Mouse (Mus musculus) kidney, postnatal 0 days (tissue): ENCODE measurements around the gene Rai14. TPM values are rescaled to one million over a fixed set of nuclear protein-coding genes. Genes with fewer than 3 reads are reported as not detected.

Experiments
- ATAC-seq: fragments of 200-750 bp; cut with Nextera tagmentation; replicated peaks from 2 replicates; pipeline ENCODE4 v1.8.0; 2017; ENCODE audit warnings: low read depth, moderate number of reproducible peaks, moderate TSS enrichment, moderate library complexity; ENCODE audit not compliant: low FRiP score
- DNase-seq: peaks from one replicate; pipeline ENCODE4 v3.0.0-alpha.2; 2016; ENCODE audit warnings: low spot score
- H3K27ac ChIP-seq: fragments of 300-500 bp; sonication (generic); 2 replicates; pipeline ENCODE4 v1.5.1; 2014; ENCODE audit warnings: mild to moderate bottlenecking
- H3K27me3 ChIP-seq: fragments of 300-500 bp; sonication (generic); 2 replicates; pipeline ENCODE4 v1.6.1; 2014; ENCODE audit warnings: low read length, mixed read lengths; ENCODE audit not compliant: insufficient read depth
- H3K36me3 ChIP-seq: fragments of 300-500 bp; sonication (generic); 2 replicates; pipeline ENCODE4 v1.6.1; 2014; ENCODE audit warnings: low read length, mixed read lengths; ENCODE audit not compliant: insufficient read depth
- H3K4me1 ChIP-seq: fragments of 300-500 bp; sonication (generic); replicated peaks from 2 replicates; pipeline ENCODE4 v1.6.1; 2014; ENCODE audit warnings: antibody characterized with exemption, low read length, mixed read lengths; ENCODE audit not compliant: insufficient read depth
- H3K4me2 ChIP-seq: fragments of 300-500 bp; sonication (generic); 2 replicates; pipeline ENCODE4 v1.6.1; 2014; ENCODE audit warnings: mild to moderate bottlenecking, low read length, moderate library complexity, mixed read lengths
- H3K4me3 ChIP-seq: fragments of 300-500 bp; sonication (generic); replicated peaks from 2 replicates; pipeline ENCODE4 v1.5.1; 2014; ENCODE audit warnings: low read depth, low read length
- H3K9ac ChIP-seq: fragments of 300-500 bp; sonication (generic); 2 replicates; pipeline ENCODE4 v1.6.1; 2014; ENCODE audit warnings: low read depth, low read length
- H3K9me3 ChIP-seq: fragments of 300-500 bp; sonication (generic); replicated peaks from 2 replicates; pipeline ENCODE4 v1.6.1; 2016; ENCODE audit warnings: low read length, inconsistent platforms, mixed read lengths
- CTCF ChIP-seq: IDR thresholded peaks from 2 replicates; pipeline ENCODE4 v1.5.1; 2016; ENCODE audit warnings: antibody characterized with exemption, low read depth, mild to moderate bottlenecking, moderate library complexity
- WGBS: fragments of 180-500 bp; shearing (Covaris S2); extraction: QIAGEN DNeasy Blood & Tissue Kit; methylation state at CpG from one replicate; pipeline ENCODE4 v1.1.7; 2014; 5-methylcytosine and 5-hydroxymethylcytosine counted together
- polyA plus RNA-seq: library from polyadenylated mRNA; unstranded; fragments of >200 nt; fragmentation: Nextera tagmentation; extraction: Ambion mirVana; gene quantifications from 2 replicates; pipeline ENCODE4 v1.2.1, GENCODE M21; 2015

Gene Rai14
- polyA plus RNA-seq, 1 experiment from 2014 or later = 38.5 TPM

DNA sequence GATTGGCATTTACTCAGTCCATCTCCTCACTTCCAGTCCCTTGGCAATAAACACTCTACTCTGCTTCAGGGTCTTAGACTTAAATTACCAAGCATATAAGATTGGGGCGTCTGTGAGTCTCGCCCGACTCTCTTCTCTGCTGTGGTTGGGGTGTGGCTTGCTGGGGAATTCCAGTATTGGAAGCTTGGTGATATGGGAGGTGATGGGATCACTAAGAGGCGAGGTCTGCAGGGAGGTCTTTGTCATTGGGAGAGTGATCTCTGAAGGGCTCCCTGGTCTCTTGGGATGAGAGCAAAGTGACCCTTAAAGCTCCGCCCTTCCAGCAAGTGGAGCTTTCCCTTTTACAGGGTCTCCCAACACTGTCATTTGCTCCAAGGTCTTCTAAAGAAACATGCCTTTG is 23.5 kb downstream of the Rai14 start:
- peaks cover 29% of the 10 kb centered on the region for H3K4me1 ChIP-seq
- no peak for ATAC-seq

GRCm38 (mm10) chr15:10690219-10690618 is 24.2 kb downstream of the Rai14 start:
- H3K4me3 ChIP-seq = no peak overlapping the region
- H3K9ac ChIP-seq = peak overlapping the region; percentile 29; the same call in 1 of the 2 replicates
- peaks cover 15% of the 10 kb centered on the region; the same call in 1 of the 2 replicates for H3K36me3 ChIP-seq
- TF ChIP-seq CTCF = no peak
- peak; percentile 47 for DNase-seq
- peaks cover 35% of the 10 kb centered on the region for H3K4me1 ChIP-seq
- H3K27ac ChIP-seq = peak overlapping the region; percentile 52
- no peaks in the 10 kb centered on the region for H3K27me3 ChIP-seq
- WGBS = 51% methylated on average over 13 of the region's 13 CpGs
- ATAC-seq = no peak; the same call in 1 of the 2 replicates
- no peaks in the 10 kb centered on the region for H3K9me3 ChIP-seq
- H3K4me2 ChIP-seq = peak overlapping the region; percentile 16; the same call in 1 of the 2 replicates

More for the DNA sequence above, 23.5 kb downstream of the Rai14 start:
- H3K9ac ChIP-seq = no peak overlapping the region
- peaks cover 15% of the 10 kb centered on the region; the same call in 1 of the 2 replicates for H3K36me3 ChIP-seq
- TF ChIP-seq CTCF = no peak
- H3K27me3 ChIP-seq = no peaks in the 10 kb centered on the region
- no peaks in the 10 kb centered on the region for H3K9me3 ChIP-seq
- 74% methylated on average over 5 of the region's 5 CpGs for WGBS
- H3K27ac ChIP-seq = no peak overlapping the region
- DNase-seq = no peak
- H3K4me3 ChIP-seq = no peak overlapping the region
- no peak overlapping the region for H3K4me2 ChIP-seq

GRCm38 (mm10) chr15:10689304-10689703 is 25.1 kb downstream of the Rai14 start:
- no peak for TF ChIP-seq CTCF
- WGBS = 85% methylated on average over 11 of the region's 11 CpGs
- no peak overlapping the region for H3K4me2 ChIP-seq
- peaks cover 15% of the 10 kb centered on the region; the same call in 1 of the 2 replicates for H3K36me3 ChIP-seq
- no peak overlapping the region for H3K4me3 ChIP-seq
- H3K9ac ChIP-seq = no peak overlapping the region
- peaks cover 37% of the 10 kb centered on the region for H3K4me1 ChIP-seq
- no peak overlapping the region for H3K27ac ChIP-seq
- DNase-seq (no peak), ATAC-seq (no peak)
- no peaks in the 10 kb centered on the region for H3K9me3 ChIP-seq
- H3K27me3 ChIP-seq = no peaks in the 10 kb centered on the region

- Histone ChIP-seq H3K36me3 (peaks cover 15% of the 10 kb centered on the region; the same call in 1 of the 2 replicates), H3K9ac (no peak overlapping the region), H3K27me3 (no peaks in the 10 kb centered on the region), H3K27ac (no peak overlapping the region), H3K4me2 (no peak overlapping the region), H3K9me3 (no peaks in the 10 kb centered on the region), H3K4me3 (no peak overlapping the region), H3K4me1 (peaks cover 40% of the 10 kb centered on the region)
- 75% methylated on average over 5 of the region's 5 CpGs for WGBS
- ATAC-seq (no peak), DNase-seq (no peak)
- no peak for TF ChIP-seq CTCF
These were observed 25.7 kb downstream of the Rai14 start for GRCm38 (mm10) chr15:10688686-10689085.

GRCm38 (mm10) chr15:10687365-10687764 is 27.1 kb downstream of the Rai14 start:
- no peak overlapping the region for H3K27ac ChIP-seq
- DNase-seq (no peak), ATAC-seq (no peak)
- H3K9me3 ChIP-seq = no peaks in the 10 kb centered on the region
- H3K9ac ChIP-seq = no peak overlapping the region
- WGBS = 53% methylated on average over 7 of the region's 7 CpGs
- H3K27me3 ChIP-seq = no peaks in the 10 kb centered on the region
- H3K4me3 ChIP-seq = no peak overlapping the region
- peaks cover 40% of the 10 kb centered on the region for H3K4me1 ChIP-seq
- H3K4me2 ChIP-seq = no peak overlapping the region
- TF ChIP-seq CTCF = no peak
- H3K36me3 ChIP-seq = peaks cover 15% of the 10 kb centered on the region; the same call in 1 of the 2 replicates

DNA sequence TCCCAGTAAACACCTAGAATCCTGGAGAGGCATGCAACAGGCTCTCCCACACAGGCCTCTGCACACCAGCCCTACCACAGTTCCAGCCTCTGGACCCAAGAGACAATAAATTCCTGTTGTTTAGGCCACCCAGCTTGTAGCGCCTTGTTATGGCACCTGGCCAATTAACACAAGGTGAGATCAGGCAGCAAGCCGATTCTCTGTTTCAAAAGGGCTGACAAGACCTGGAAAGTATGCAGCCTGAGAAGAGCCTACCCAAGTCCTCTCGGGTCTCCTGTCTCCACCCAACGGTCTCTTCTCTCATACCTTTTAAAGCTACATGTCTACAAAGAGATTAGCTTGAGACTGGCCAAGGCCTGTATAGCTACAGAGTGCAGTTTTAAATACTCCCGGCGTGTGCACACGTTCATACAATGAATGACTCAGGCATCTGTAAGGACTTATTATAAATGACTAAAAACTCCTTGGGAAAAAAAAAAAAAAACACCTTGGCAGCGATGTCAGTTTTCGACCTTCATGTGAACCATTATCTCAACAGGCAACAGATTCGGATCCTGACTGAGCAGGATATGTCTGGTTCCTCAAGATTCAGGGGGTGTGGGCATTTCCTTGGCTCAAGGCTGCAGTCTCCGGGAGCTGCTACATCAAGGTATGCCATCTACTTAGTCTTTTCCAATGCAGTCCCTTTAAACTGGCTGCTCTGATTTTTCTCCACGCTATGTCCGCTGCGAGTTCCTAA is 28.6 kb downstream of the Rai14 start:
- 49% methylated on average over 14 of the region's 14 CpGs for WGBS
- peaks cover 40% of the 10 kb centered on the region for H3K4me1 ChIP-seq
- H3K4me3 ChIP-seq = no peak overlapping the region
- no peaks in the 10 kb centered on the region for H3K9me3 ChIP-seq
- no peaks in the 10 kb centered on the region for H3K27me3 ChIP-seq
- ATAC-seq = peak; percentile 41; the same call in 1 of the 2 replicates
- H3K36me3 ChIP-seq = peaks cover 15% of the 10 kb centered on the region; the same call in 1 of the 2 replicates
- H3K27ac ChIP-seq = no peak overlapping the region
- peak; percentile 53 for DNase-seq
- no peak for TF ChIP-seq CTCF
- H3K4me2 ChIP-seq = no peak overlapping the region
- no peak overlapping the region for H3K9ac ChIP-seq
